Mouse (Mus musculus): Measurements from ENCODE around the gene Vcl.

The Vcl gene

DNA sequence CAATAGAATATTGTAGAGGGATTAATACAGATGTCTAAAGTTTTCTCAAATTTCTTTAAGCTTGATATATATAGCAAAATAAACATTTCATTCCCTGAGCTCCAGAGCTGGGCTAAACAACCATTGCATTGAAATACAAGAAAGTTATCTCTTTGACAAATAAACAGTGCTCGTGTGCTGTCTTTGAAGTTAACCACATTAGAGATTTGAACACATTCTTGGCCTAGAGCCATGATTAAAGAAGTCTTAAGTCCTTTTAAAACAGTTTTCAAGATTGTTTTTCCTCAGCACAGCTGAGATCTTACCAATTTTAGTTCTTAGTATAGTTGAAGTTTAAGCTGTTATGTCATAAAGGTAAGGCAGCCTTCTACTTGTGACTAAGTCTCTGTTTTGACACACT is 135.1 kb downstream of the Vcl start:
- no peak for DNase-seq (ENCODE audit: low read depth, low spot score)

DNA sequence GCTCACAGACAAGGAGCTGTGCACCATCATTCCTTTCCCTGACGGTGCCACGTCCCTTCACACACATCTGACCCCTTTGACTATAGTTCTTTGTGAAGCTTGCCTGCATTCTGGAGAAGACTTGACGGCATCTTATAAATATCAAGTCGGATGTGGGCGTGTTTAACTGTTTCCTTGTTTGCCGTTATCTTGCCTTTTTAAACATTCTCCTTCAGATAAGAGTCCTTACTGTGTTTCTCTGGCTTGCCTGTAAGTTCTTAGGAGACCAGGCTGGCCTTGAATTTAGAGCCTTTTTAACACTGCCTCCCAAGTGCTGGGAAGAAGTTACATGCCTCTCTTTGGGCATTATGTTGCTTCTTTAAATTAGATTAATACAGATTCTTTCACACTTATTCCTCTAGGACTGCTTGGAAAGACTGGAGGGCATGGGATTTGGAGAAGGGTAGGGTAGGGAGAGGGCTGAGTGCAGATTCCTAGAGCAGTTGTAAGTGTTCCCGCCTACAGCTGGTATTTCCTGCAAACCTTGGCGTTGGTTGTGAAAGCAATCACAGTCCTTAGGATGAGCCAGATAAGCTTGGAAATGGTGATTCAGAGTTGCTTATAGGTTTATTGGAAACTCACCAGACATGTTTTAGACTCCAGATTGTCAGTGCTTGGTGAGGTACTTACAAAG is 136.4 kb downstream of the Vcl start:
- DNase-seq (ENCODE audit: low read depth, low spot score), result no peak

GRCm38 (mm10) chr14:21069594-21069993 is 140.4 kb downstream of the Vcl start:
- DNase-seq (ENCODE audit: low read depth, low spot score), result peak; percentile 61

- no peak for DNase-seq (ENCODE audit: low read depth, low spot score)
Measured at GRCm38 (mm10) chr14:21073981-21074380, 144.8 kb downstream of the Vcl start.

GRCm38 (mm10) chr14:21074398-21075320 is 145.5 kb downstream of the Vcl start:
- no peak for DNase-seq (ENCODE audit: low read depth, low spot score)

- DNase-seq (ENCODE audit: low read depth, low spot score), result peak; percentile 87
Measured at GRCm38 (mm10) chr14:21075751-21076500, 146.7 kb downstream of the Vcl start.

GRCm38 (mm10) chr14:21076501-21077194 is 147.4 kb downstream of the Vcl start:
- DNase-seq (ENCODE audit: low read depth, low spot score), result no peak

DNA sequence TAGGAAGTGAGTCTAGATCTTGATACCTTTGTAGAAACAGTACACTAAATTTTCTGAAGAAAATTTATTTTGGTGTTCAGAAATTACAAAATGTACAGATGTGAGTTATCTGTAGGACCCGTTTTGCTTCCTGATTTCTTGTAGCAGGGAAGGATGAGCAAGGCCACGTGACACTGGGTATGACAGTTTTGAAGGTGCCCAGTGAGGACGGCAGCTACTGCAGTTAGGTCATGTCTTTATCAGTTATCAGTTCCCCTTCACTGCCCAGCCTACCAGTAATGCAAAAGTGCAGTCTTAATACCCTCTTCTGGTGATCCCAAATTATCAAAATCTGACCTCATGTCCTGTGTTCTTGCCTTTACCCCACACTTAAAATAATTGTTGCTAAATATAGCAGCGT is 148.7 kb downstream of the Vcl start:
- no peak for DNase-seq (ENCODE audit: low read depth, low spot score)

- DNase-seq (ENCODE audit: low read depth, low spot score), result no peak
Measured at GRCm38 (mm10) chr14:21078511-21078910, 149.3 kb downstream of the Vcl start.

- no peak for DNase-seq (ENCODE audit: low read depth, low spot score)
Measured at GRCm38 (mm10) chr14:21082823-21083222, 153.6 kb downstream of the Vcl start.
